20 mouse cellular contexts compared by ENCODE assay signal in genomic region chr11:111895221-111896200, GRCm38 (mm10).
DNase-seq lines count a peak whose midpoint lies in the region; ATAC-seq and TF ChIP-seq lines count a peak whose summit lies in the region.
"Had no signal": no experiment of that assay in that cellular context is flagged by ENCODE, and none has a peak within 500 bp of the region (broad histone marks: within the 10 kb centered on the region; RNA-seq: fewer than 3 reads in every experiment).

No protein-coding gene starts in this region.

- TF ChIP-seq CTCF in liver, embryonic 14.5 days (IDR thresholded peaks at IDR 0.05; ENCODE audit: low read depth): no peak

- peaks cover 39% of the 10 kb centered on the region for H3K4me1 ChIP-seq in forebrain, embryonic 10.5 days
- H3K4me1 ChIP-seq in forebrain, embryonic 11.5 days (replicated peaks; ENCODE audit: control insufficient read depth, insufficient read depth, low read length): peaks cover 5% of the 10 kb centered on the region; the same call in 1 of the 2 replicates
- no peaks in the 10 kb centered on the region for H3K4me1 ChIP-seq in liver, embryonic 12.5 days
- H3K4me1 ChIP-seq in midbrain, embryonic 14.5 days (ENCODE audit: control insufficient read depth, insufficient read depth, low read length): peaks cover 7% of the 10 kb centered on the region
- peaks cover 4% of the 10 kb centered on the region; the same call in 1 of the 2 replicates for H3K4me1 ChIP-seq in midbrain, embryonic 16.5 days (ENCODE audit: control insufficient read depth, insufficient read depth, low read length)
- 0 out of 4 replicates have a peak, but pooled peaks cover 0 to 2% of the 10 kb centered on the region in 2 experiments for H3K4me1 ChIP-seq in liver, embryonic 14.5 days (replicated peaks; ENCODE audit: control insufficient read depth in 2 of 2, insufficient read depth in 2 of 2, low read length in 1 of 2)
- H3K4me1 ChIP-seq: hindbrain, embryonic 15.5 days had no signal

- H3K9me3 ChIP-seq in forebrain, embryonic 10.5 days: no peaks in the 10 kb centered on the region
- no peaks in the 10 kb centered on the region for H3K9me3 ChIP-seq in forebrain, embryonic 11.5 days (ENCODE audit: control insufficient read depth, low read length)
- no peaks in the 10 kb centered on the region for H3K9me3 ChIP-seq in liver, embryonic 12.5 days (replicated peaks)
- H3K9me3 ChIP-seq in midbrain, embryonic 14.5 days (ENCODE audit: control insufficient read depth, low read length): no peaks in the 10 kb centered on the region
- H3K9me3 ChIP-seq in midbrain, embryonic 16.5 days (replicated peaks; ENCODE audit: control insufficient read depth, low read length, poor library complexity, severe bottlenecking): no peaks in the 10 kb centered on the region
- H3K9me3 ChIP-seq in liver, embryonic 14.5 days (ENCODE audit: control insufficient read depth, low read length): no peaks in the 10 kb centered on the region
- H3K9me3 ChIP-seq: forebrain, embryonic 12.5 days; forebrain, embryonic 15.5 days; heart, embryonic 10.5 days; hindbrain, embryonic 12.5 days; hindbrain, embryonic 15.5 days had no signal

- ATAC-seq in forebrain, embryonic 11.5 days (replicated peaks; ENCODE audit: low FRiP score): no peak
- ATAC-seq in liver, embryonic 12.5 days: peak; percentile 46; the same call in 1 of the 2 replicates
- no peak for ATAC-seq in midbrain, embryonic 14.5 days (ENCODE audit: low FRiP score, low TSS enrichment)
- ATAC-seq in midbrain, embryonic 16.5 days: no peak
- peak; percentile 31; the same call in 1 of the 2 replicates for ATAC-seq in liver, embryonic 14.5 days (ENCODE audit: insufficient read depth)
- ATAC-seq: forebrain, embryonic 15.5 days had no signal

- no peak overlapping the region for H3K9ac ChIP-seq in forebrain, embryonic 11.5 days (ENCODE audit: low read length)
- H3K9ac ChIP-seq in liver, embryonic 12.5 days: no peak overlapping the region
- H3K9ac ChIP-seq in midbrain, embryonic 14.5 days (replicated peaks; ENCODE audit: low read length): no peak overlapping the region
- H3K9ac ChIP-seq in midbrain, embryonic 16.5 days (ENCODE audit: low read depth, low read length): no peak overlapping the region
- H3K9ac ChIP-seq in liver, embryonic 14.5 days (replicated peaks): no peak overlapping the region
- H3K9ac ChIP-seq: forebrain, embryonic 12.5 days; forebrain, embryonic 15.5 days; hindbrain, embryonic 12.5 days; hindbrain, embryonic 15.5 days had no signal

- no peak overlapping the region for H3K4me3 ChIP-seq in forebrain, embryonic 10.5 days
- no peak overlapping the region for H3K4me3 ChIP-seq in forebrain, embryonic 11.5 days (ENCODE audit: low read depth, low read length)
- no peak overlapping the region for H3K4me3 ChIP-seq in liver, embryonic 12.5 days
- no peak overlapping the region for H3K4me3 ChIP-seq in midbrain, embryonic 14.5 days (replicated peaks; ENCODE audit: low read depth, low read length)
- no peak overlapping the region for H3K4me3 ChIP-seq in midbrain, embryonic 16.5 days (ENCODE audit: low read depth, low read length)
- H3K4me3 ChIP-seq in liver, embryonic 14.5 days (ENCODE audit: insufficient read depth in 1 of 2, low read depth in 2 of 2, low read length in 2 of 2): no peak overlapping the region
- H3K4me3 ChIP-seq: forebrain, embryonic 12.5 days; forebrain, embryonic 15.5 days; heart, adult 2 months; heart, embryonic 10.5 days; hindbrain, embryonic 12.5 days; hindbrain, embryonic 15.5 days had no signal

- no peak overlapping the region for H3K4me2 ChIP-seq in forebrain, embryonic 11.5 days (ENCODE audit: low read depth, low read length, severe bottlenecking)
- no peak overlapping the region for H3K4me2 ChIP-seq in liver, embryonic 12.5 days
- no peak overlapping the region for H3K4me2 ChIP-seq in midbrain, embryonic 14.5 days (ENCODE audit: low read length)
- H3K4me2 ChIP-seq in midbrain, embryonic 16.5 days (ENCODE audit: low read length): no peak overlapping the region
- H3K4me2 ChIP-seq in liver, embryonic 14.5 days (ENCODE audit: low read depth): no peak overlapping the region
- H3K4me2 ChIP-seq: forebrain, embryonic 12.5 days; forebrain, embryonic 15.5 days; hindbrain, embryonic 12.5 days; hindbrain, embryonic 15.5 days had no signal

- H3K27me3 ChIP-seq in forebrain, embryonic 10.5 days (ENCODE audit: poor library complexity, severe bottlenecking): peaks cover 35% of the 10 kb centered on the region
- no peaks in the 10 kb centered on the region for H3K27me3 ChIP-seq in forebrain, embryonic 11.5 days (ENCODE audit: control insufficient read depth, insufficient read depth, low read length)
- no peaks in the 10 kb centered on the region for H3K27me3 ChIP-seq in liver, embryonic 12.5 days (replicated peaks)
- peaks cover 13% of the 10 kb centered on the region; the same call in 1 of the 2 replicates for H3K27me3 ChIP-seq in midbrain, embryonic 14.5 days (ENCODE audit: control insufficient read depth, insufficient read depth, low read length)
- peaks cover 9% of the 10 kb centered on the region for H3K27me3 ChIP-seq in midbrain, embryonic 16.5 days (ENCODE audit: control insufficient read depth, insufficient read depth, low read depth, low read length)
- no peaks in the 10 kb centered on the region for H3K27me3 ChIP-seq in liver, embryonic 14.5 days (ENCODE audit: control insufficient read depth, insufficient read depth, low read length)
- H3K27me3 ChIP-seq: forebrain, embryonic 12.5 days; forebrain, embryonic 15.5 days; hindbrain, embryonic 12.5 days had no signal

- H3K27ac ChIP-seq in forebrain, embryonic 10.5 days: peak overlapping the region; percentile 58
- H3K27ac ChIP-seq in forebrain, embryonic 11.5 days (ENCODE audit: low read depth, low read length): no peak overlapping the region
- no peak overlapping the region for H3K27ac ChIP-seq in liver, embryonic 12.5 days
- no peak overlapping the region for H3K27ac ChIP-seq in midbrain, embryonic 14.5 days (replicated peaks; ENCODE audit: low read depth, low read length)
- no peak overlapping the region for H3K27ac ChIP-seq in midbrain, embryonic 16.5 days (ENCODE audit: low read length)
- H3K27ac ChIP-seq in liver, embryonic 14.5 days: no peak overlapping the region
- H3K27ac ChIP-seq: forebrain, embryonic 12.5 days; forebrain, embryonic 15.5 days; heart, adult 2 months; heart, embryonic 10.5 days; hindbrain, embryonic 12.5 days; hindbrain, embryonic 15.5 days had no signal

- no peak for DNase-seq in forebrain, embryonic 10.5 days (ENCODE audit: extremely low spot score, low spot score)
- no peak for DNase-seq in forebrain, embryonic 11.5 days (ENCODE audit: low spot score)
- DNase-seq in liver: no peak
- peak; percentile 11 for DNase-seq in midbrain, embryonic 14.5 days
- DNase-seq in liver, embryonic 14.5 days (ENCODE audit: low read depth in 3 of 3, low spot score in 3 of 3): no peak
- DNase-seq in layer of hippocampus, adult 18-20 months (ENCODE audit: low spot score in 2 of 2): no peak
- DNase-seq: adrenal gland, adult 2 months; adrenal gland, postnatal 25 days; cerebellum, adult 18-20 months; cerebellum, adult 9-10 months; cerebellum, postnatal 14 days; gastrocnemius, postnatal 36 days; heart, adult 2 months had no signal

- WGBS in forebrain, embryonic 10.5 days: 78% methylated on average over 4 of the region's 4 CpGs
- 82% methylated on average over 4 of the region's 4 CpGs for WGBS in forebrain, embryonic 11.5 days
- WGBS in liver, embryonic 12.5 days (ENCODE audit: insufficient replicate concordance): 50% methylated on average over 4 of the region's 4 CpGs
- 40% methylated on average over 4 of the region's 4 CpGs for WGBS in midbrain, embryonic 14.5 days
- WGBS in midbrain, embryonic 16.5 days: 50% methylated on average over 4 of the region's 4 CpGs
- WGBS in liver, embryonic 14.5 days (ENCODE audit: insufficient replicate concordance): 50% methylated on average over 4 of the region's 4 CpGs

- no peak for TF ChIP-seq EP300 in liver, embryonic 14.5 days (IDR thresholded peaks at IDR 0.05; ENCODE audit: low read depth)

- no peaks in the 10 kb centered on the region for H3K36me3 ChIP-seq in forebrain, embryonic 10.5 days (replicated peaks)
- H3K36me3 ChIP-seq in forebrain, embryonic 11.5 days (ENCODE audit: control insufficient read depth, insufficient read depth, low read length): no peaks in the 10 kb centered on the region
- H3K36me3 ChIP-seq in liver, embryonic 12.5 days: no peaks in the 10 kb centered on the region
- H3K36me3 ChIP-seq in midbrain, embryonic 14.5 days (ENCODE audit: control insufficient read depth, insufficient read depth, low read length): no peaks in the 10 kb centered on the region
- H3K36me3 ChIP-seq in midbrain, embryonic 16.5 days (ENCODE audit: control insufficient read depth, insufficient read depth, low read length): no peaks in the 10 kb centered on the region
- H3K36me3 ChIP-seq in liver, embryonic 14.5 days (replicated peaks; ENCODE audit: control insufficient read depth, insufficient read depth, low read depth): no peaks in the 10 kb centered on the region
- H3K36me3 ChIP-seq: forebrain, embryonic 12.5 days; forebrain, embryonic 15.5 days; heart, embryonic 10.5 days; hindbrain, embryonic 12.5 days; hindbrain, embryonic 15.5 days had no signal

Comparison
In these comparisons a context has a peak if more than half of its experiments do, and no peak if none do; other contexts are left out.
1. ATAC-seq: peak in liver, embryonic 12.5 days (single experiment) and liver, embryonic 14.5 days (single experiment); none in forebrain, embryonic 11.5 days (single experiment), midbrain, embryonic 14.5 days (single experiment) and midbrain, embryonic 16.5 days (single experiment).